Mouse (Mus musculus) lung, embryonic 15.5 days (tissue): ENCODE results near the gene Dhrs11. TPM values are rescaled to one million over a fixed set of nuclear protein-coding genes. Genes with fewer than 3 reads are reported as not detected.

ENCODE experiments used
- ATAC-seq: fragments of 200-750 bp; cut with Nextera tagmentation; 2 replicates; pipeline ENCODE4 v1.8.0; 2017; ENCODE audit warnings: moderate number of reproducible peaks, borderline replicate concordance; ENCODE audit not compliant: low FRiP score, low TSS enrichment; ENCODE audit errors: extremely low read depth
- H3K27ac ChIP-seq: fragments of 300-500 bp; sonication (generic); 2 replicates; pipeline ENCODE4 v1.5.1; 2015; ENCODE audit warnings: moderate library complexity, mild to moderate bottlenecking, inconsistent platforms
- H3K27me3 ChIP-seq: fragments of 300-500 bp; sonication (generic); 2 replicates; pipeline ENCODE4 v1.6.1; 2015; ENCODE audit warnings: inconsistent platforms
- H3K36me3 ChIP-seq: fragments of 300-500 bp; sonication (generic); 2 replicates; pipeline ENCODE4 v1.6.1; 2015; ENCODE audit warnings: inconsistent platforms
- H3K4me1 ChIP-seq: fragments of 300-500 bp; sonication (generic); 2 replicates; pipeline ENCODE4 v1.6.1; 2015; ENCODE audit warnings: inconsistent platforms
- H3K4me2 ChIP-seq: fragments of 300-500 bp; sonication (generic); 2 replicates; pipeline ENCODE4 v1.6.1; 2015; ENCODE audit warnings: inconsistent platforms, mild to moderate bottlenecking, moderate library complexity
- H3K4me3 ChIP-seq: fragments of 300-500 bp; sonication (generic); 2 replicates; pipeline ENCODE4 v1.5.1; 2015; ENCODE audit warnings: mild to moderate bottlenecking, inconsistent platforms
- H3K9ac ChIP-seq: fragments of 300-500 bp; sonication (generic); 2 replicates; pipeline ENCODE4 v1.6.1; 2015; ENCODE audit warnings: inconsistent platforms
- H3K9me3 ChIP-seq: fragments of 300-500 bp; sonication (generic); 2 replicates; pipeline ENCODE4 v1.6.1; 2016; ENCODE audit warnings: inconsistent platforms
- WGBS: fragments of 180-500 bp; shearing (Covaris S2); methylation state at CpG from one replicate; pipeline ENCODE4 v1.1.7; 2015; 5-methylcytosine and 5-hydroxymethylcytosine counted together
- polyA plus RNA-seq: library from polyadenylated mRNA; unstranded; fragments of >200 nt; fragmentation: Nextera tagmentation; extraction: Ambion mirVana; gene quantifications from 2 replicates; pipeline ENCODE4 v1.2.1, GENCODE M21; 2015

Dhrs11 gene
- polyA plus RNA-seq, 1 experiment from 2014 or later = 14.7 TPM

- H3K4me3 ChIP-seq = no peak overlapping the region
- no peak overlapping the region for H3K4me2 ChIP-seq
- H3K36me3 ChIP-seq = no peaks in the 10 kb centered on the region
- ATAC-seq = no peak
- no peak overlapping the region for H3K9ac ChIP-seq
- WGBS = 86% methylated on average over 9 of the region's 9 CpGs
- H3K27ac ChIP-seq = no peak overlapping the region
- peaks cover 15% of the 10 kb centered on the region; the same call in 1 of the 2 replicates for H3K4me1 ChIP-seq
- H3K27me3 ChIP-seq = no peaks in the 10 kb centered on the region
- H3K9me3 ChIP-seq = no peaks in the 10 kb centered on the region
Measured at GRCm38 (mm10) chr11:84821131-84821770, 7.5 kb downstream of the Dhrs11 start.

- H3K4me1 ChIP-seq = peaks cover 13% of the 10 kb centered on the region; the same call in 1 of the 2 replicates
- peak within 1 kb of the TSS; percentile 100 for H3K4me2 ChIP-seq
- peak; percentile 87 for ATAC-seq
- H3K27me3 ChIP-seq = no peaks in the 10 kb centered on the region
- no peaks in the 10 kb centered on the region for H3K9me3 ChIP-seq
- WGBS = under 1% methylated on average over 55 of the region's 55 CpGs
- H3K27ac ChIP-seq = peak within 1 kb of the TSS; percentile 90
- no peaks in the 10 kb centered on the region for H3K36me3 ChIP-seq
- H3K9ac ChIP-seq = peak within 1 kb of the TSS; percentile 64
- peak within 1 kb of the TSS; percentile 78 for H3K4me3 ChIP-seq
Measured at GRCm38 (mm10) chr11:84818961-84819692, 9.7 kb downstream of the Dhrs11 start, which contains the start of gene Mrm1. Mrm1 (minus strand) TSS chr11:84819515.

- Histone ChIP-seq H3K36me3 (no peaks in the 10 kb centered on the region), H3K4me3 (peak overlapping the region; percentile 78), H3K9me3 (no peaks in the 10 kb centered on the region), H3K4me1 (peaks cover 11% of the 10 kb centered on the region; the same call in 1 of the 2 replicates), H3K9ac (peak overlapping the region; percentile 64), H3K27ac (peak overlapping the region; percentile 90), H3K4me2 (peak overlapping the region; percentile 100), H3K27me3 (no peaks in the 10 kb centered on the region)
- peak; percentile 74 for ATAC-seq
- under 1% methylated on average over 39 of the region's 39 CpGs for WGBS
Measured at GRCm38 (mm10) chr11:84818085-84818960, 10.5 kb downstream of the Dhrs11 start.

- Histone ChIP-seq H3K4me3 (no peak overlapping the region), H3K36me3 (no peaks in the 10 kb centered on the region), H3K4me1 (peaks cover 10% of the 10 kb centered on the region; the same call in 1 of the 2 replicates), H3K4me2 (no peak overlapping the region), H3K27ac (no peak overlapping the region), H3K9me3 (no peaks in the 10 kb centered on the region), H3K9ac (no peak overlapping the region), H3K27me3 (no peaks in the 10 kb centered on the region)
- no peak for ATAC-seq
- WGBS = 74% methylated on average over 6 of the region's 6 CpGs
Measured at GRCm38 (mm10) chr11:84817362-84817761, 11.4 kb downstream of the Dhrs11 start.

GRCm38 (mm10) chr11:84813724-84814510 lies 14.9 kb downstream of the Dhrs11 start:
- no peak overlapping the region for H3K27ac ChIP-seq
- H3K36me3 ChIP-seq = no peaks in the 10 kb centered on the region
- no peaks in the 10 kb centered on the region for H3K9me3 ChIP-seq
- no peak overlapping the region for H3K4me3 ChIP-seq
- no peaks in the 10 kb centered on the region for H3K27me3 ChIP-seq
- ATAC-seq = no peak
- no peak overlapping the region for H3K9ac ChIP-seq
- H3K4me1 ChIP-seq = 0 out of 2 replicates have a peak, but pooled peaks cover 5% of the 10 kb centered on the region
- WGBS = 52% methylated on average over 13 of the region's 13 CpGs
- H3K4me2 ChIP-seq = no peak overlapping the region

GRCm38 (mm10) chr11:84804373-84804772 lies 24.4 kb downstream of the Dhrs11 start:
- no peak for ATAC-seq

GRCm38 (mm10) chr11:84797627-84798353 lies 31.0 kb downstream of the Dhrs11 start:
- Histone ChIP-seq H3K36me3 (no peaks in the 10 kb centered on the region), H3K27ac (no peak overlapping the region), H3K4me3 (no peak overlapping the region), H3K27me3 (no peaks in the 10 kb centered on the region), H3K9ac (no peak overlapping the region), H3K4me1 (no peaks in the 10 kb centered on the region), H3K9me3 (no peaks in the 10 kb centered on the region), H3K4me2 (no peak overlapping the region)
- no peak for ATAC-seq
- 19% methylated on average over 21 of the region's 21 CpGs for WGBS

More at GRCm38 (mm10) chr11:84804373-84804772, 24.4 kb downstream of the Dhrs11 start:
- Histone ChIP-seq H3K4me1 (no peaks in the 10 kb centered on the region), H3K9me3 (no peaks in the 10 kb centered on the region), H3K36me3 (no peaks in the 10 kb centered on the region), H3K4me2 (no peak overlapping the region), H3K4me3 (no peak overlapping the region), H3K9ac (no peak overlapping the region), H3K27me3 (no peaks in the 10 kb centered on the region), H3K27ac (no peak overlapping the region)
- 84% methylated on average over 4 of the region's 4 CpGs for WGBS

- 26% methylated on average over 10 of the region's 10 CpGs for WGBS
Measured at GRCm38 (mm10) chr11:84797026-84797425, 31.8 kb downstream of the Dhrs11 start.

GRCm38 (mm10) chr11:84794496-84795113 lies 34.2 kb downstream of the Dhrs11 start:
- 10% methylated on average over 17 of the region's 17 CpGs for WGBS
- Histone ChIP-seq H3K9ac (no peak overlapping the region), H3K4me3 (no peak overlapping the region), H3K27me3 (no peaks in the 10 kb centered on the region), H3K4me2 (no peak overlapping the region), H3K36me3 (no peaks in the 10 kb centered on the region), H3K4me1 (no peaks in the 10 kb centered on the region), H3K27ac (no peak overlapping the region), H3K9me3 (no peaks in the 10 kb centered on the region)
- peak; percentile 42; the same call in 1 of the 2 replicates for ATAC-seq

More at GRCm38 (mm10) chr11:84797026-84797425, 31.8 kb downstream of the Dhrs11 start:
- ATAC-seq = no peak
- no peak overlapping the region for H3K9ac ChIP-seq
- no peak overlapping the region for H3K4me3 ChIP-seq
- no peaks in the 10 kb centered on the region for H3K27me3 ChIP-seq
- H3K36me3 ChIP-seq = no peaks in the 10 kb centered on the region
- H3K27ac ChIP-seq = no peak overlapping the region
- no peaks in the 10 kb centered on the region for H3K9me3 ChIP-seq
- no peaks in the 10 kb centered on the region for H3K4me1 ChIP-seq
- no peak overlapping the region for H3K4me2 ChIP-seq

- Histone ChIP-seq H3K36me3 (no peaks in the 10 kb centered on the region), H3K27me3 (no peaks in the 10 kb centered on the region), H3K4me2 (no peak overlapping the region), H3K9ac (no peak overlapping the region), H3K4me3 (no peak overlapping the region), H3K4me1 (no peaks in the 10 kb centered on the region), H3K9me3 (no peaks in the 10 kb centered on the region), H3K27ac (no peak overlapping the region)
- no peak for ATAC-seq
Measured at GRCm38 (mm10) chr11:84793545-84793944, 35.2 kb downstream of the Dhrs11 start.
